Mouse (Mus musculus): ENCODE measurements at regions not wholly inside any gene's neighbourhood (a gene's known extent, or its start where the extent isn't known, plus 50 kb on each side); places are given as distances from the start of the nearest gene placed in this dataset.

GRCm38 (mm10) chr19:18083312-18083711 is 245.9 kb upstream of the Pcsk5 start:
- Histone ChIP-seq H3K36me3 (replicated peaks) (no peaks in the 10 kb centered on the region), H3K27ac (no peak overlapping the region), H3K4me1 (no peaks in the 10 kb centered on the region), H3K27me3 (ENCODE audit: poor library complexity, severe bottlenecking) (no peaks in the 10 kb centered on the region), H3K4me3 (no peak overlapping the region), H3K9me3 (no peaks in the 10 kb centered on the region)
- WGBS, result 86% methylated on average over 6 of the region's 6 CpGs
- no peak for DNase-seq (ENCODE audit: extremely low spot score, low spot score)

DNA sequence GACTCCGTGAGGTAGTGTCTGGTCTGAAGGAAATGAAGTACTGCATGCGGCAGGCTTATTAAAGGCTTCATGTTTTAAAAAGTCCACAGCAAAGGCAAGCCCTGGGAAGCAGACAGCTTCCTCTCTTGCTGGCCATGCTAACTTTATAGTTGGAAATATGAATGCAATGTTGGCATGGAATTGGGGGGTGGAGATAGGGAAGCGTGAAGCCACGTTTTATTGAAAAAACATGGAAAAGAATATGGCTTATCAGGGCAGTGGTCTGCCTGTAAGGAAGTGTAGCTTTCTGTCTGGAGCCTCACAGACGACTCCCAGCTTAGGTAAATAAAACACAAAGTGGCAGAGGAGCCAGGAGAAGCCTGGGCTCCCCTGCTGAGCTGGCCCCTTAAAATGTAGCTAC is 231.5 kb upstream of the Pcsk5 start:
- Histone ChIP-seq H3K36me3 (replicated peaks) (no peaks in the 10 kb centered on the region), H3K27ac (no peak overlapping the region), H3K4me1 (no peaks in the 10 kb centered on the region), H3K4me3 (no peak overlapping the region), H3K9me3 (no peaks in the 10 kb centered on the region), H3K27me3 (ENCODE audit: poor library complexity, severe bottlenecking) (no peaks in the 10 kb centered on the region)
- DNase-seq (ENCODE audit: extremely low spot score, low spot score), result no peak
- 66% methylated on average over 5 of the region's 5 CpGs for WGBS

DNA sequence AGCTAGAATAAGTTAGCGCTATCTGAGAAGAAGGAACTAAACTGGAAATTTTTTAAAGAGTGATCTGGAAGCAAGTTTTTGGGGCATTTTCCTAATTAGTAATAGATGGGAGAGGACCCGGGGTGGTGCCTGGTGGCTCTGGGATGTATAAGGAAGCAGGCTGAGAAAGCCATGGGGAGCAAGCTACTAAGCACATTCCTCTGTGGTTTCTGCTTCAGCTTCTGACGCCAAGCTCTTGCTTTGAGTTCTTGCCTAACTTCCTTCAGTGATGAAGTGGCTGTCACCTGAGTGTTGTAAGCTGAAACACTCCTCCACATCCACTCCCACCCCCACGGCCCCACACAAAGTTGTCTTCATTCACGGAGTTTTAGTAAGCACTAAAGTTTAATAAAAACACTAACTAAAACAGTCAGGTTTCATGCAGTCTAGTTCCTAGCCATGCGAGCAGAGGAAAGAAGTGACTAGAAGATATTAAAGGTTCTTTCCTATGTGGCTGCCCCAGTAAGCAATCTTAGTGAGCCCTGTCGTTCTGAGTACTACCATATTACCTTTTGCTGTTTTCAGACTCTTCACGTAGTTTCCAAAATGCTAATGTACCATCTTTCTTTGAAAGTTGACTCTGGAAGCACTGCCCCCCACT is 230.5 kb upstream of the Pcsk5 start:
- WGBS, result 86% methylated on average over 8 of the region's 8 CpGs
- Histone ChIP-seq H3K27me3 (ENCODE audit: poor library complexity, severe bottlenecking) (no peaks in the 10 kb centered on the region), H3K9me3 (no peaks in the 10 kb centered on the region), H3K36me3 (replicated peaks) (no peaks in the 10 kb centered on the region), H3K4me3 (no peak overlapping the region), H3K4me1 (no peaks in the 10 kb centered on the region), H3K27ac (no peak overlapping the region)
- DNase-seq (ENCODE audit: extremely low spot score, low spot score), result no peak

GRCm38 (mm10) chr19:18057256-18057890 is 219.9 kb upstream of the Pcsk5 start:
- DNase-seq (ENCODE audit: extremely low spot score, low spot score), result no peak
- peaks cover 13% of the 10 kb centered on the region for H3K4me1 ChIP-seq
- no peak overlapping the region for H3K27ac ChIP-seq
- H3K27me3 ChIP-seq (ENCODE audit: poor library complexity, severe bottlenecking), result no peaks in the 10 kb centered on the region
- 83% methylated on average over 7 of the region's 7 CpGs for WGBS
- H3K36me3 ChIP-seq (replicated peaks), result no peaks in the 10 kb centered on the region
- no peak overlapping the region for H3K4me3 ChIP-seq
- H3K9me3 ChIP-seq, result no peaks in the 10 kb centered on the region

- DNase-seq (ENCODE audit: extremely low spot score, low spot score), result no peak
Observed at GRCm38 (mm10) chr19:18056414-18057254, 219.2 kb upstream of the Pcsk5 start.

GRCm38 (mm10) chr19:18050353-18050752 is 212.9 kb upstream of the Pcsk5 start:
- H3K27me3 ChIP-seq (ENCODE audit: poor library complexity, severe bottlenecking), result no peaks in the 10 kb centered on the region
- no peaks in the 10 kb centered on the region for H3K9me3 ChIP-seq
- H3K36me3 ChIP-seq (replicated peaks), result no peaks in the 10 kb centered on the region
- no peak overlapping the region for H3K27ac ChIP-seq
- no peaks in the 10 kb centered on the region for H3K4me1 ChIP-seq
- DNase-seq (ENCODE audit: extremely low spot score, low spot score), result no peak
- WGBS, result 82% methylated on average over 2 of the region's 2 CpGs
- no peak overlapping the region for H3K4me3 ChIP-seq

More at GRCm38 (mm10) chr19:18056414-18057254, 219.2 kb upstream of the Pcsk5 start:
- Histone ChIP-seq H3K27ac (no peak overlapping the region), H3K36me3 (replicated peaks) (no peaks in the 10 kb centered on the region), H3K4me1 (peaks cover 13% of the 10 kb centered on the region), H3K27me3 (ENCODE audit: poor library complexity, severe bottlenecking) (no peaks in the 10 kb centered on the region), H3K9me3 (no peaks in the 10 kb centered on the region), H3K4me3 (no peak overlapping the region)
- 74% methylated on average over 21 of the region's 21 CpGs for WGBS

GRCm38 (mm10) chr19:18034225-18034624 is 196.8 kb upstream of the Pcsk5 start:
- H3K4me3 ChIP-seq, result no peak overlapping the region
- H3K36me3 ChIP-seq (replicated peaks), result no peaks in the 10 kb centered on the region
- H3K27me3 ChIP-seq (ENCODE audit: poor library complexity, severe bottlenecking), result no peaks in the 10 kb centered on the region
- no peaks in the 10 kb centered on the region for H3K9me3 ChIP-seq
- WGBS, result 84% methylated on average over 1 of the region's 1 CpGs
- DNase-seq (ENCODE audit: extremely low spot score, low spot score), result no peak
- no peaks in the 10 kb centered on the region for H3K4me1 ChIP-seq
- no peak overlapping the region for H3K27ac ChIP-seq

GRCm38 (mm10) chr19:18033599-18033998 is 196.2 kb upstream of the Pcsk5 start:
- Histone ChIP-seq H3K27ac (no peak overlapping the region), H3K27me3 (ENCODE audit: poor library complexity, severe bottlenecking) (no peaks in the 10 kb centered on the region), H3K36me3 (replicated peaks) (no peaks in the 10 kb centered on the region), H3K9me3 (no peaks in the 10 kb centered on the region), H3K4me1 (no peaks in the 10 kb centered on the region), H3K4me3 (no peak overlapping the region)
- no peak for DNase-seq (ENCODE audit: extremely low spot score, low spot score)
- 92% methylated on average over 5 of the region's 5 CpGs for WGBS

DNA sequence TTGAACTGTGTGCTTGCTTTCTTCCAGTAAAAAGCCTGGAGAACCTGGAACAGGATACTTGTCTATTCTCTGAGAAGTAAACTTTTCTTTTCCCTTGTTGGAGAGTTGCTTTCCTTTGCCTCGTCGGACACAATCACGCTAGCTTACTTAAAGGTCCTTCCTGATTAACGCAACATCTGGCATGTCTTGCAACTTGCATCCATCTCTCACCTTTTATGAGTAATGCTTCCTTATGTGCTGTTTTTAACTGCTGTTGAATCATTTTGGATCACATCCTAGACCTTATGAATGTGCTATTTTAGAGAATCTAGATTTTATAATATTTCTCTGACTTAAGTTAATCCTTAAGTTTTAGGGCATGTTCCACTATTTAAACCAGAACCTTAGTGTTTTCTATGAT is 188.4 kb upstream of the Pcsk5 start:
- 89% methylated on average over 4 of the region's 4 CpGs for WGBS
- Histone ChIP-seq H3K27ac (no peak overlapping the region), H3K27me3 (ENCODE audit: poor library complexity, severe bottlenecking) (no peaks in the 10 kb centered on the region), H3K9me3 (no peaks in the 10 kb centered on the region), H3K36me3 (replicated peaks) (no peaks in the 10 kb centered on the region), H3K4me1 (peaks cover 2% of the 10 kb centered on the region; the same call in 1 of the 2 replicates), H3K4me3 (no peak overlapping the region)
- no peak for DNase-seq (ENCODE audit: extremely low spot score, low spot score)

GRCm38 (mm10) chr19:18020351-18020750 is 182.9 kb upstream of the Pcsk5 start:
- DNase-seq (ENCODE audit: extremely low spot score, low spot score), result no peak
- H3K36me3 ChIP-seq (replicated peaks), result no peaks in the 10 kb centered on the region
- H3K27me3 ChIP-seq (ENCODE audit: poor library complexity, severe bottlenecking), result no peaks in the 10 kb centered on the region
- WGBS, result 89% methylated on average over 2 of the region's 2 CpGs
- no peaks in the 10 kb centered on the region for H3K9me3 ChIP-seq
- H3K4me1 ChIP-seq, result peaks cover 4% of the 10 kb centered on the region; the same call in 1 of the 2 replicates
- H3K27ac ChIP-seq, result no peak overlapping the region
- H3K4me3 ChIP-seq, result no peak overlapping the region

DNA sequence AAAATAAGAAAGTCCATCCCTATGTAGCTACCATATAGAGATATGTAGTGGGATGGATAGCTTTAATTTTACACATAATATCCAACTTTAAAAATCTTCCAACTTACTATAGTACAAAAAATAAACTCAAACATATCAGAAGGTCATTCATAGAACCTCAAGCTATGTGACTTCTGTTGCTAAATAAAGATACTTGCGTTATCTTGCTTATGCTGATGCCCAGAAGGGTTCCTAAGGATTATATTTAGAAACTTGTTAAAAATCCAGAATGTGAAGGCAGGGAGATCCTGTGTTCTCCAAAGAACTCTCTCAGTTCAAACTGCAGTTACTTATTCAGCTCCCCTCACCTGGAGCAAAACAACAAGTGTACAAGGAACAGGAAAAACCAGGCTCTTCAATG is 177.9 kb upstream of the Pcsk5 start:
- Histone ChIP-seq H3K4me1 (no peaks in the 10 kb centered on the region), H3K36me3 (replicated peaks) (no peaks in the 10 kb centered on the region), H3K9me3 (no peaks in the 10 kb centered on the region), H3K4me3 (no peak overlapping the region), H3K27ac (no peak overlapping the region), H3K27me3 (ENCODE audit: poor library complexity, severe bottlenecking) (no peaks in the 10 kb centered on the region)
- 89% methylated on average over 1 of the region's 1 CpGs for WGBS
- DNase-seq (ENCODE audit: extremely low spot score, low spot score), result no peak

DNA sequence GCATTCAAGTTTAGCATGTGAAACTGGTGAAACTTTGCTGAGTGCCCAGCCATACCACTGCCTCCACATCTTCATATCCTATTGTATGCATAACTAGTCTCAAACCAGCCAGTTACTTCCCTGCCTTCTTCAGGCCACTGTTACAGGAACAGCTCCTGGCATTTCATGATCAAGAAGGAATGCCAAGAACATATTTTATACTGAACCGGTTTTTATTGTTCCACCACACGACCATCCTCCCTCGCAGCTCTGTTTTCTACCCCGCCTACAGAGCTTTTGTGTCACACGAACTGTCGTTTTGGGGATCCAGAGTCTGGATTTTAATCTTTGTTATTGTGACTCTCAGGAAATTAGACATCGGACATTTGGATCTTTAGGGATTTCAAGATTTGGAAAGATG is 174.6 kb upstream of the Pcsk5 start:
- H3K27me3 ChIP-seq (ENCODE audit: poor library complexity, severe bottlenecking), result no peaks in the 10 kb centered on the region
- H3K4me3 ChIP-seq, result no peak overlapping the region
- no peaks in the 10 kb centered on the region for H3K9me3 ChIP-seq
- no peaks in the 10 kb centered on the region for H3K36me3 ChIP-seq (replicated peaks)
- 0 out of 2 replicates have a peak, but pooled peaks cover 3% of the 10 kb centered on the region for H3K4me1 ChIP-seq
- WGBS, result 88% methylated on average over 7 of the region's 7 CpGs
- no peak for DNase-seq (ENCODE audit: extremely low spot score, low spot score)
- H3K27ac ChIP-seq, result no peak overlapping the region

GRCm38 (mm10) chr19:17997561-17997960 is 160.1 kb upstream of the Pcsk5 start:
- 85% methylated on average over 3 of the region's 3 CpGs for WGBS

More at GRCm38 (mm10) chr19:17997561-17997960, 160.1 kb upstream of the Pcsk5 start:
- no peaks in the 10 kb centered on the region for H3K4me1 ChIP-seq
- H3K27me3 ChIP-seq (ENCODE audit: poor library complexity, severe bottlenecking), result no peaks in the 10 kb centered on the region
- 0 out of 2 replicates have a peak, but pooled peaks cover 6% of the 10 kb centered on the region for H3K9me3 ChIP-seq
- no peak for DNase-seq (ENCODE audit: extremely low spot score, low spot score)
- H3K27ac ChIP-seq, result no peak overlapping the region
- no peaks in the 10 kb centered on the region for H3K36me3 ChIP-seq (replicated peaks)
- no peak overlapping the region for H3K4me3 ChIP-seq

Data from forebrain, embryonic 10.5 days (tissue).